Mouse (Mus musculus): ENCODE measurements around the gene Fmo4.

- TF ChIP-seq CTCF (IDR thresholded peaks at IDR 0.05; ENCODE audit: borderline replicate concordance, insufficient read depth, low read length) (peak; percentile 15; the same call in 1 of the 2 replicates), POLR2A (IDR thresholded peaks at IDR 0.05; ENCODE audit: low read depth, low read length) (no peak)
Observed at GRCm38 (mm10) chr1:162805011-162805410, 8.8 kb downstream of the Fmo4 start.
